Mouse (Mus musculus) hematopoietic stem cell, adult 5-6 weeks (primary cell): Measurements from ENCODE around the gene Hist1h2ae. TPM values are rescaled to one million over a fixed set of nuclear protein-coding genes. Genes with fewer than 3 reads are reported as not detected.
"Not testable (repeated sequence)": the region's sequence is repeated elsewhere in the genome, so short reads cannot be mapped to it uniquely, and the experiment has no call there.

Source experiments
- ATAC-seq, 2 experiments: fragments of 125-278 bp in 1 of 2; replicated peaks in 1 of 2; 2 replicates each; pipeline ENCODE4 v1.8.0; 2016 to 2017; ENCODE audit warnings: inconsistent platforms in 2 of 2, mild to moderate bottlenecking in 2 of 2, moderate number of reproducible peaks in 2 of 2, low read depth in 1 of 2, moderate TSS enrichment in 1 of 2; ENCODE audit not compliant: low FRiP score in 2 of 2, poor library complexity in 2 of 2, severe bottlenecking in 2 of 2, insufficient read depth in 1 of 2, low TSS enrichment in 1 of 2
- total RNA-seq: library from RNA; stranded (forward); fragments of 172-1452, 232-1000 nt; gene quantifications from 2 replicates; pipeline ENCODE4 v1.2.3, GENCODE M21; 2017

Hist1h2ae gene
- total RNA-seq, 1 experiment from 2014 or later = 87.5 TPM

- ATAC-seq = no peak
Observed at GRCm38 (mm10) chr13:23551931-23552914, 18.8 kb downstream of the Hist1h2ae start.

GRCm38 (mm10) chr13:23551146-23551834, 19.7 kb downstream of the Hist1h2ae start, which contains the start of gene Hist1h4f:
Gene Hist1h4f (minus strand): TSS chr13:23551648.
- peak; percentile 62 to 74 for ATAC-seq

- ATAC-seq = no peak
Observed at GRCm38 (mm10) chr13:23550761-23551145, 20.3 kb downstream of the Hist1h2ae start.

- no peak for ATAC-seq
Observed at GRCm38 (mm10) chr13:23546694-23547093, 24.3 kb downstream of the Hist1h2ae start.

GRCm38 (mm10) chr13:23544787-23545120, 26.3 kb downstream of the Hist1h2ae start:
- ATAC-seq = peak; percentile 13 to 14; a peak in 2 of 4 replicates

- ATAC-seq = peak; percentile 77 to 86
Observed at GRCm38 (mm10) chr13:23543965-23544786, 26.8 kb downstream of the Hist1h2ae start, which contains the start of gene Hist1h3f. Gene Hist1h3f (plus strand): TSS chr13:23544052.

- peak; percentile 95 to 97 for ATAC-seq
Observed at GRCm38 (mm10) chr13:23542999-23543607, 27.9 kb downstream of the Hist1h2ae start, which contains the start of gene Hist1h2bh. Gene Hist1h2bh (minus strand): TSS chr13:23543392.

GRCm38 (mm10) chr13:23542225-23542980, 28.6 kb downstream of the Hist1h2ae start:
- ATAC-seq = not testable (repeated sequence)

- no peak for ATAC-seq
Observed at GRCm38 (mm10) chr13:23541497-23541896, 29.5 kb downstream of the Hist1h2ae start.

- ATAC-seq = not testable (repeated sequence)
Observed at GRCm38 (mm10) chr13:23539821-23540220, 31.2 kb downstream of the Hist1h2ae start.

- no peak for ATAC-seq
Observed at GRCm38 (mm10) chr13:23538249-23538648, 32.8 kb downstream of the Hist1h2ae start.

GRCm38 (mm10) chr13:23537006-23537710, 33.9 kb downstream of the Hist1h2ae start:
- ATAC-seq = no peak

- ATAC-seq = no peak
Observed at GRCm38 (mm10) chr13:23536076-23536822, 34.8 kb downstream of the Hist1h2ae start.

- ATAC-seq = peak; percentile 71 to 74
Observed at GRCm38 (mm10) chr13:23535137-23536075, 35.6 kb downstream of the Hist1h2ae start, which contains the start of gene Hist1h3g. Gene Hist1h3g (plus strand): TSS chr13:23535422.
